Mouse (Mus musculus): Measurements from ENCODE around the gene Eomes.

Eomes gene

GRCm38 (mm10) chr9:118520011-118520410, 42.0 kb downstream of the Eomes start:
- no peak for DNase-seq (ENCODE audit: low spot score)

- DNase-seq (ENCODE audit: low spot score), result no peak
Measured at GRCm38 (mm10) chr9:118520858-118521257, 42.8 kb downstream of the Eomes start.

- no peak for DNase-seq (ENCODE audit: low spot score)
Measured at GRCm38 (mm10) chr9:118521659-118522058, 43.6 kb downstream of the Eomes start.

- no peak for DNase-seq (ENCODE audit: low spot score)
Measured at GRCm38 (mm10) chr9:118523738-118524137, 45.7 kb downstream of the Eomes start.

GRCm38 (mm10) chr9:118527056-118527455, 49.0 kb downstream of the Eomes start:
- DNase-seq (ENCODE audit: low spot score), result no peak

- no peak for DNase-seq (ENCODE audit: low spot score)
Measured at GRCm38 (mm10) chr9:118529783-118530182, 51.8 kb downstream of the Eomes start.

- no peak for DNase-seq (ENCODE audit: low spot score)
Measured at GRCm38 (mm10) chr9:118530679-118531078, 52.7 kb downstream of the Eomes start.

- DNase-seq (ENCODE audit: low spot score), result no peak
Measured at GRCm38 (mm10) chr9:118532516-118533205, 54.6 kb downstream of the Eomes start.
